Mouse (Mus musculus) brain, embryonic 18.5 days (tissue): ENCODE results near the gene Tmem132b.

Source experiments
- DNase-seq: peaks from one replicate; pipeline ENCODE4 v3.0.0-alpha.2; 2012; ENCODE audit warnings: low read depth, low spot score

The Tmem132b gene

DNA sequence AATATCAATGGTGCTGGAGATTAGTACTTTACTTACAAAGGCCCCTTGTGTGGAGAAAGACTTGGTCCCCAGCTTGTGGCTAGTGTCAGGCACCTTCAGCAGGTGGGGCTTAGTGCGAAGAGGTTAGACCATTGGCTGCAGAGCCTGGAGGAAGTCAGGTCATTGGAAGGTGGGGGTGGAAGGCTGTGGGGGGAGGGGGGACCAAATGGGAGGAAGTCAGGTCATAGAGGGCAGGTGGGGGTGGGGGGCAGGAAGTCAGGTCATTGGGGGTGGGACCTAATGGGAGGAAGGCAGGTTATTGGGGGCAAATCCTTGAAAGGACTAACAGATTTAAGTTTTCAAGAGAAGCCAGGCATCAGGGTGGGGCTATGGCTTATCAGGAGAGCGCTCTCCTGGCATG lies 44.3 kb downstream of the Tmem132b start:
- no peak for DNase-seq

DNA sequence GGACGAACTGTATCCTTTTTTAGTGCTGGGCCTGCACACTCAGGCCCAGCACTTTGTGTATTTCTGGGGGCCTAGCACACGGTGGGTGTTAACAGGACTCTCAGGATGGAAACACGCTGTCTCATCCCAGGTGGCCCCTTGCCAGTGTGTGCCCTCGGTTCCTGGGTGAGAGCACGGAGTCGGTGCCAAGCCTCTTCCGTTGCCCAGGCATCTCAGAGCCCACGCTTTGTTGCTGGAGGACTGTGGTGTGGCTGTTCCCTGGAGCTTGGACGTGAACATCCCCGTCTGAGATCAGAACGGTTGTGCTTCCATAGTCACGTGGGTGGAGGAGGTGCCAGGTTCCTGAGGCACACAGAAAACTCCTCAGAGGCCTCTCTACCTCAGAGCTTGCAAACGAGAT lies 47.1 kb downstream of the Tmem132b start:
- DNase-seq, result no peak

DNA sequence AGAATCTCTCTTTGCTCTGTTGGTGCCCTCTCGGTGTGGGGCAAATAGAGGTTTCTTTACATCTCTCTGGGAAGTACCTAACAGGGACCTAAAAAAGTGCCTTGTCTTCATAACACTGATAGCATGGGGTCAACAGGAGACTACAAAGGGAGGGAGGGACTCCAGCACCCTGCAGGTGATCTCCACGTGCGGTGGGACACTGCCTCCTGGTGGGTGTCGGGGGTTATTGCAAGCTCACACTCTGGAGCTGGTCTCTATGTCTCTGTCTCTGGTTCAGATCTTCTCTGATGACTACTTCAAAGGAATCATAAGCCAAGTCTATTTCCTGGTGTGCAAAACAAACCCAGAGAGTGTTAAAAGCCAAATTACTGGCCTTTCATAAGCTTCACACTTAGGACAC lies 47.6 kb downstream of the Tmem132b start:
- no peak for DNase-seq

DNA sequence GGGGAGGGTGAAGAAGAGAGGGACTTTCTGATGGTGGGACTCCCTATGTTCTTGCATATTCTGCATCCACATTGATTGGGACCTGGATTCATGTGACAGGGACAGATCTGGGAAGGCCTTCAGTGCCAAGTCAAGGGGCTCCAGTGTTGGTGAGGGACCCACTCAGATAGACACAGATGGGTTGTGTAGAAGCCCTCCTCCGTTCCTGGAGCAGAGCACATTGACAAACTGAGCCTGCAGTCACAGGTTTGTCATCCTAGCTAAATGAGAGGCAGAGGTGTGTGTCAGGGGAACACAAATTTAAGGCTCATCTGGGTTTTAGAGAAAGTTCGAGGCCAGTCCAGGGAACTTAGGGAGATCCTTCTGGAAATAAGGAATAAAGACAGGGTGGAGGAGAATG lies 51.7 kb downstream of the Tmem132b start:
- no peak for DNase-seq

DNA sequence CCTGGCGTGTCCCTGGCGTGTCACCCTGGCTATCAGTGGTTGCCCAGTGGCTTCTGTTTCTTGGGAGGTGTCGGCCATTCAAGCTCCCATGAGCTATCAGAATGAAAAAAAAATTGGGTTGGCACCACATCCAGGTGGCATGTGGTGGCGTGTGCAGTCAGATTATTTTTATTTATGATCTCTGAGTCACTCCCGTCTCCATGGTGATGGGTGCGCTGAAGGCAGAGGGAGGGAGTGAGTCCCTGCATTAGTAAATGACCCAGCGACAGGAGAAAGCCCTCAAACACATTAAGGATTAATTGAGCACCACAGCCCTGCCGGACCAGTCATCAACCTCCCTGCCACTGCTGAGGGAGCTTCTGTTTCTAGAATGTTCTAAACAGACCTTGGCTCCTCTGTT lies 52.3 kb downstream of the Tmem132b start:
- DNase-seq, result no peak

DNA sequence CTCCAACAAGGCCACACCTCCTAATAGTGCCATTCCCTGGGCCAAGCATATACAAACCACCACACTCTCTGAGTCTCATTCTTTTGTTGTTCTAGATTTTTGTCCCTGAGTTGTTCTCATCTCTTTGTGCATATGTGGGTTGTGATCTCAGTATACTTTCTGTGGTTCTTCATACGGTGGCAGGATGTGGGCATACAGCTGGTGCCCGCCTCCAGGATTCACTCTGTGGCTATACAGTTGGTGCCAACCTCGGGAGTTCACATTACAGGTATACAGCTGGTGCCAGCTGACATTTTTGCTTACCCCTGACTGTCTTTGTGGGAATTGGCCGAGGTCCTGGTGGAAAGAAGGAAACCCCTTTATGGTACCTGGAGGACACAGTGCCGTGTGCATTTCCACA lies 53.6 kb downstream of the Tmem132b start:
- DNase-seq, result no peak

DNA sequence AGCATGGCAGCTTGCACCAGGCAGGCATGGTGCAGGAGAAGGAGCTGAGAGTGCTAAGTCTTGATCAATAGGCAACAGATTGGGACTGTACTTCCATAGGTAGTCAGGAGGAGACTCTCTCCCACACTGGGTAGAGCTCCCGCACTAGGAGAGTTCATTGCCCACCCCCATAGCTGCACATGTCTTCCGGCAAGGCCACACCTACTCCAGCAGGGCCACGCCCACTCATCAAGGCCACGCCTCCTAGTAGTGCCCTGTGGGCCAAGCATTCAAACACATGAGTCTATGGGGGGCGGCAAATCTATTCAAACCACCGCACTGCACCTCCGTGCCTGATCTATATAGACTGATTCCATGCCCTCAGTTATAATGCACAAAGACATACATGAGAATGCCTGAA lies 56.6 kb downstream of the Tmem132b start:
- no peak for DNase-seq

DNA sequence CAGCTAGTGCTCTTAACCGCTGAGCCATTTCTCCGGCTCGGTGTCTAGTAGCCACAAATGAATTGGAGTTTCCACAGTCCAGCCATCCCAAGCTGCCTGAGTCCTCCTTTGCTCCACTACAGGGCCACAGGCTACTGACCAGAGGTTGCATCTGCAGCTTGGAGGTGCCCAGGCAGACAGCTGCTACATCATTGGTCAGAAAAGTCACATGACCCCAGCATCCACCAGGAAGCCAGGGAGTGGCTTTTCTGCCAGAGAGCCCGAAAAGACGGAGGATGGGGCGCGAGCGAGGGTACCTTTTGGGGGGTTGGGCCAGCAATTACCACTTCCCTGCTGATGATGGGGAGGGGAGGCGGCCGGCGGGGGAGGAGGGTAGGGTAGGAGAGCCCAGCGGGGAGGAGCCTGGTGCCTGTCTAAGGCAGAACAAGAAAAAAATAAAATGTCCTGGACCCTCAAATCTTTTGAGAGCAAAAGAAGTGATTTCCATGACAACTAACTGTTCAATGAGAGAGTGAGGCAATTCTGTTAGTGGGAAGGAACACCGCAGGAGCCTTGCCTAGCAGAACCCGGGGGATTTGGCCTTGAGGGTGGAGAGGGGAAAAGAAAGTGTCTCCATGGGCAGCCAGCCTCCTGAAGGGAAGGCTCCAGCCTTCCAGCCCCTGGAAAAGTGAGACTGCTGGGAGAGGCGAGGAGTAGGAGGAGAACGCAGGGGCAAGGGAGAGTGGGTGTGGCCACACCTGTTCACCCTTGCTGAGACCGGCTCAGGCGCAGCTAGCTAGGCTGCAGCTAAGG lies 57.5 kb downstream of the Tmem132b start:
- DNase-seq, result no peak

DNA sequence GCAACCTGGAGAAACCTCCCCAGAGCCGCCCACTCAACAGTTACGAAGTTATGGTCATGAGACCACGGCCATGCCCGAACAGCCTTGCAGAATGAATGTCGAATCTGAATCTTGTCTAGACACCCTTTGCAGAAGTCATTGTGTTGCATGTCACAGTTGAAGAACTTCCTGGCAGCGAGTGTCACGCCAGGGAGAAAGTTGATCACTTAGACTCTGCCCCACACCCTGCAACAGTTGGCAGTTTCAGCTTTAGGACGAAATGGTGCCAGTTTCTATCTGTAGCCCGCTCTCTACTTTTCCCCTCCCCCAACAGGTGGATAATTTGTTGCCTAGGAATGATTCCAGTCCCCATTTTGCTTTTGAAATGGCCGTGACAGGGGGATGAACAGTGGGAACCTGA lies 66.5 kb downstream of the Tmem132b start:
- no peak for DNase-seq

DNA sequence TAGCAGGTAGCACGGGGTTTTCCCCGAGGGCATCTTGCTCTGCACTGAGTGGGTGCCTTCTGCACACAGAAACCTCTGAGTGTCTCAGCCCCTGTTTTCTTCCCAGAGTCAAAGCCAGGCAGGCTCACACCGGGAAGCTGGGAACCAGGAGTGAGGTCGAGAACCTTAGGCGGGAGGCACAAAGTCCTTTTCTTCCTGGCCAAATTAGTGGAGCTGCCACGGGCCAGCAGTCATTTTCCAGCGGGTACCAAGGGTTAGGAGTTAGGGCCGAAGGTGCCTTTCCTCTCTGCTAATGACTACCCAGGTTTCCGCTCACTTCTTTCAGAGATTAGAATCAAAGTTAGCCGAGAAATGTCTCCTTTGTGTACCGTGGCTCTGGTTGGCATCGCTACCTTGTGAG lies 75.6 kb downstream of the Tmem132b start:
- no peak for DNase-seq

DNA sequence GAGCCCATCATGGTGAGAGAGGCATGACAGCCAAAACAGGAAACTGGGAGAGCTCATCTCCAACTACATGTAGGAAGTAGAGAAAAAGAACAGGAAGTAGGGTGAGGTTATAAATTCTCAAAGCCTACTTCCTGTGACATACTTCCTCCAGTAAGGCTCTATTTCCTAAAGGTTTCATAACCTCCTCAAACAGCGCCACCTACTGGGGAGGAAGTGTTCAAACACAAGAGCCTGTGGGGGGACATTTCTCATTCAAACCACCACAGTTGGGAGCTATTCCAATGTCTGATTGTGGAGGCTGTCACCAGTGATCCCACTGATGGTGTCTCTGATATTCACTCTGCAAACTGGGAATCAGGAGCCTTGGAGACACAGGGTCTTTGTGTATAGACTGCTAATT lies 78.4 kb downstream of the Tmem132b start:
- DNase-seq, result no peak

- DNase-seq, result no peak
Observed at GRCm38 (mm10) chr5:125612460-125612859, 80.9 kb downstream of the Tmem132b start.

DNA sequence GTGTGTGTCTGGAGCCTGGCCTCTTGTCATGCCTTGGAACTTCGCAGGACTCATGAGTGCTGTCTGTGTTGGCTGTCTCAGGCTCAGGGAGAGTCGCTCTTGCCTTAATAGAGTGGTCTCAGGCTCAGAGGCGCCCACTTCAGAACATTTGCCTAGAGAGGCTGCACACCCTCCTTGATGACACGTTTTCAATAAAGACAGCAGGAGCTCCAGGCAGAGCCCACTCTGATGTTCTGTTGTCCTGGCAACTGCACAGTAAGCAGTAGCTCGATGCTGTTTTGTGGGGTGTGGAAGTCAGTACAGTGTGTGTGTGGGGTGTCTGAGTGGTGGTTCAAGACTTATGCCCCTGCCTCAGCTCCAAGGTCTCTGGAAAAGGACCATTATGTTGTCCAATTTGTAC lies 81.6 kb downstream of the Tmem132b start:
- no peak for DNase-seq

DNA sequence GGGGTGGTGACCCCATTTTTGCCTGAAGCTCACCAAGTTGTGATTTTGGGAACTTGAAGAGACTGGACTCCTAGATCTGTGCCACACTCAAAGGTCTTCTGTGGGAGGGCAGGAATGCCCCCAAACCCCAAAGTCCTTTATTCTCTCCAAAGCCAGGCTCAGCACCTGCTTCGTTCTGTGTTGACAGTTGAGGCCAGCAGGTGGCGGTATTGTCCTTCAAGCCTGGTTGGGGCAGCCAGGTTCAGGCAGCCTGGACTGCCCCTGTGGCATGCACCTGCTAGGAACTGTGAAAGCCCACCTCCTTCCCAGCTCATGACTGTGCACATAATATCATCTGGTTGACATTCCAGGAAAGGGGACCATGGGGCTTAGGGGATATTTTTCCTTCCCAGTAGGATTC lies 82.8 kb downstream of the Tmem132b start:
- DNase-seq, result no peak

DNA sequence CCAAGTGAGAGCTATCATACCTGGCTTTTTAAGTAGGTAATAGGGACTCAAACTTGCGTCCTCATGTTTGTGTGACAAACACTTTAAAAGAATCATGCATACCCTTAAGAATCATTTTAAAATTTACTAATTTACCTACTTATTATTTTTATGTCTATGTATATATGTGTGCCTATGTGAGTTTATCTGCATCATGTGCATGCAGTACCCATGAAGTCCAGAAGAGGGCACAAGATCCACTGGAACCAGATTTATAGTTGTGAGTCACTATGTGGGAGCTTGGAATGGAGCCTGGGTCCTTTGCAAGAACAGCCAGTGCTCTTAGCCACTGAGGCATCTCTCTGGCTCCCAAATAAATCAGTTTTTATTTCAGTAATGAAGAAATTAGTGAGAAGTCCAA lies 85.5 kb downstream of the Tmem132b start:
- no peak for DNase-seq

DNA sequence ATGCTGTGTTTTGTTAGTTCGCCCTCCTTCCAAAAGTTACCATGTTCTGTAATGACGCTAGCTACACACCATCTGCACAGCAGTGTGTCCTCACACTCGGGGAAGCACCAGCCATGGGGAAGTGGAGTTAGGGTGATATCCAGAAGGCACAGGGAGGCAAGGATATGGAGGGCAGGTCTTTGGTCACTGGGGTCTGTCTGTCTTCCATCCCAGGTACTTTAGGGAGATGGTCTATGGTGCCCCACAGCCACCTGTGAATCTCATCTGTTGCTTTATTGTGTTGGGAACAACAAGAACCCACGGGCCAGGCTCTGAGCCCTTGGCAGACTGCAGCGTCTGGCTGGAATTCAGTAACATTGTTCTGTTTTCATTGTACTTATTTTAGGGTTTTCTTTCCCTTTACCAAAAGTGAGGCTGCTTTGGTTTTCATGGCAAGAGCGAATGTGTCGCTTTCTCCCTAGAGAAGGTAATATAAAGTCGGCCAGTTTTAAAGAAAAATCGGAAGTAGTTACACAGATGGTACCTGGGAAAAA lies 96.3 kb downstream of the Tmem132b start:
- DNase-seq, result no peak

GRCm38 (mm10) chr5:125634666-125635065 lies 103.1 kb downstream of the Tmem132b start:
- no peak for DNase-seq

- DNase-seq, result no peak
Observed at GRCm38 (mm10) chr5:125640966-125641365, 109.4 kb downstream of the Tmem132b start.

DNA sequence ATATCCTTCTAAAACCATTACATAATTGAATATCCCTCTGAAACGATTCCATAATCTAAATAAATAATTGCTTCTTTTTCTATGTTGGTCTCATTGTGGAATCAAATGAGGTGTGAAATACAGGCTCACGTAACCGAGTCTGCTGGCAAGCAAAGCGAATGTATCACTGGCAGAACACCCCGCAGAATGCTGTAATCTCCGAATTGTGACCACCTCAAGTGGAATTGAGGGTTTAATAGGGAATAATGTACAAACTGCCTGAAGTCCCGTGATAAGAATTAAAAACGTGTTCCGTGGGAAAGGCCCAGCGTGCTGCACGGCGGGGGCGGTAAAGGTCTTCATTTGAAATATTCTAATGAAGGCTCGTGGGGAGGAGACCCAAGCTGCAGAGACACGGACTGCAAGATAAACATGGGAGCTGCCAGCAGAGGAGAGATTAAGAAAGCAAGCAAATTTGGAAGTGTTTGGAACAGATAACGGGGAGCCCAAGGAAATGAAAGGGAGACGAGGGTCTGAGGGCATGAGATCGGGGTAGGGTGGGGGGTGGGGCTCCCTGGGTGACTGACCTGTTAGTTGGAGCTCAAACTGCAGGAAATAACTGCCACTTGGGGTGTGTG lies 110.1 kb downstream of the Tmem132b start:
- DNase-seq, result no peak

DNA sequence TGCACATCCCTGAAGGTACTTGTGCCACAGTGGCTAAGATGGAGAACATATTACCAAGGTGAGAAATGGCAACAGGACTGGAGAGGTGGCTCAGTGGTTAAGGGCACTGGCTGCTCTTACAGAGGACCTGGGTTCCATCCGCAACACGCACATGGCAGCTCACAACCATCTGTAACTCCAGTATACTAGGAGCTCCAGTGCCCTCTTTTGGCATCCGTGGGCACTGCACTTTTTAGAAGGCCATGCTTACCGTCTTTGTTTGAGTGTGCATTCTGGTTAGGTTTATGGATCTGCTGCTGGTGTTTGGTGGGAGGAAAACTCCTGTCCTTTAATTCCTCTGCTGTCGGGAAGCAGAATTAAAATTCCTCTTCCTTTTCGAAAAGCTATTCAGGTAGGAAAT lies 116.7 kb downstream of the Tmem132b start:
- no peak for DNase-seq

DNA sequence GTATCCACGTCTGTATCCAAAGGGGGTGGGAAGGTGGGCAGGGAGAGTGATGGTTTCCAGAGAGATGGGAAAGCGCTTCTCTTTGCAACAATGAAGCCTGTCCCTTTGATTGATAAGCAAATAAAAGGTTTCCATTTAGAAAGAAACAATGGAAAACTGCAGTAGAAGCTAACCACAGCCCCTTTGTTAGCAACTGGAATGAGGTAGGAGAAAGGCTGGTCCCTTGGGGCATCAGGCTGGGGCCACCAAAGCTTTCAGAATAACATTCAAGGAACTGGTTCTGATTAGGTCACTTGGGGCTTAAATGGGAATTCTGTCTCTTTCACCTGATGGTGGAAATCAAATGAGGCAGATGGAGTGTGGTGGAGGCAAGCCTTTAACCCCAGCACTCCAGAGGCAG lies 118.4 kb downstream of the Tmem132b start:
- no peak for DNase-seq

DNA sequence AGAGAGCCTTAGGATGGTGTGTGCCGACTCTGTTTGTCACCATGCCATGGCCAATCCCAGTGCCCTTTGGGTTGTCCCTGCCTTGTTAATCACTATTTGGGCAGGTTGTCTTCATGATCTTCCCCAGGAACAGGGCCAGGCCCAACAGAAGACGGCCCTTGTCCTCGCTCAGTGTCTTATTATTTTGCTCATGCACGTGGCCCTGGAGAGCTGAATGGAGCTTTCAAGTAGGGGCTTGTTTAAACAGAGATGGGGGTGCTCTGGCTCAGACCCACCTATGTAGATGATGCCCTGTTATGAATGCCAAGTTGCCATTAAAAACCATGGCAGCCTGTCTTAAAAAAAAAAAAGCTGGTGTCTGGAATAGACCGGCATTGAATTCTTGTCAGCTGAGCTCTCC lies 126.5 kb downstream of the Tmem132b start:
- no peak for DNase-seq
